Mouse (Mus musculus) olfactory bulb, adult 2 months (tissue): Measurements from ENCODE around the gene Rasal3. TPM values are rescaled to one million over a fixed set of nuclear protein-coding genes. Genes with fewer than 3 reads are reported as not detected.

Experiments used
- H3K27ac ChIP-seq: fragments of 200-500 bp; 2 replicates; pipeline ENCODE4 v1.5.1; 2012; ENCODE audit warnings: low read depth, low read length; ENCODE audit not compliant: insufficient read depth
- H3K4me1 ChIP-seq: fragments of 200-500 bp; 2 replicates; pipeline ENCODE4 v1.6.1; 2012; ENCODE audit warnings: low read length; ENCODE audit not compliant: control insufficient read depth, insufficient read depth
- H3K4me3 ChIP-seq: fragments of 200-500 bp; 2 replicates; pipeline ENCODE4 v1.5.1; 2012; ENCODE audit warnings: mild to moderate bottlenecking, low read depth, low read length, moderate library complexity; ENCODE audit not compliant: insufficient read depth
- CTCF ChIP-seq: fragments of 200-500 bp; IDR thresholded peaks from 2 replicates; pipeline ENCODE4 v1.5.1; 2012; ENCODE audit warnings: low read depth, mild to moderate bottlenecking, low read length, moderate library complexity; ENCODE audit not compliant: insufficient read depth
- POLR2A ChIP-seq: fragments of 200-500 bp; IDR thresholded peaks from 2 replicates; pipeline ENCODE4 v1.6.1; 2012; ENCODE audit warnings: mild to moderate bottlenecking, low read depth, low read length, moderate library complexity; ENCODE audit not compliant: insufficient read depth
- WGBS: fragments of 180-500 bp; shearing (Covaris S2); methylation state at CpG from one replicate; pipeline ENCODE4 v1.1.7; 2018; 5-methylcytosine and 5-hydroxymethylcytosine counted together
- polyA plus RNA-seq: library from polyadenylated mRNA; stranded (reverse); fragments of >200 nt; gene quantifications from 2 replicates; pipeline ENCODE4 v1.2.4, GENCODE M21; 2012; ENCODE audit warnings: low replicate concordance; ENCODE audit not compliant: missing spikeins, insufficient read depth, insufficient read length

Rasal3 gene
- polyA plus RNA-seq, 1 experiment = 242 TPM

DNA sequence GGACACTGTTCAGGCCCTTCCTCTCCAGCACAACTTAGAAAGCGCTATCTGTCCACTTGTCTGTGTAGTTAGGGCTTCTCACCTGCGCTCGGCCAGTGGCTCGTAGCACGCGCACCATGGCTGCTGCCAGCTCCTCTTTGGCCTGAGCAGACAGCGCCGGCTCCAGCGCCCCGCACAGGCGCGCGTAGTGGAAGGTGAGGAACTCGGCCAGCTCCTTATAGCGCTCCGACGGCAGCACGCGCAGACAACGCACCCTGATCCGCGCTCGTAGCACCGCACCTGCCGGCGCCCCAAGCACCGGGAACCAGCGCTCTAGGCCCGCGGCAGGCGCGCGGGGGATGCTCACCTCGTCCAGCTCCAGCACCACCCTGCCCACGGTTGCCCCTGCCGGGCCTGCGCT, 7.1 kb downstream of the Rasal3 start:
- H3K4me1 ChIP-seq = peaks cover 5% of the 10 kb centered on the region; the same call in 1 of the 2 replicates
- no peak overlapping the region for H3K4me3 ChIP-seq
- H3K27ac ChIP-seq = no peak overlapping the region
- TF ChIP-seq POLR2A (no peak), CTCF (no peak)
- WGBS = 8% methylated on average over 37 of the region's 37 CpGs

DNA sequence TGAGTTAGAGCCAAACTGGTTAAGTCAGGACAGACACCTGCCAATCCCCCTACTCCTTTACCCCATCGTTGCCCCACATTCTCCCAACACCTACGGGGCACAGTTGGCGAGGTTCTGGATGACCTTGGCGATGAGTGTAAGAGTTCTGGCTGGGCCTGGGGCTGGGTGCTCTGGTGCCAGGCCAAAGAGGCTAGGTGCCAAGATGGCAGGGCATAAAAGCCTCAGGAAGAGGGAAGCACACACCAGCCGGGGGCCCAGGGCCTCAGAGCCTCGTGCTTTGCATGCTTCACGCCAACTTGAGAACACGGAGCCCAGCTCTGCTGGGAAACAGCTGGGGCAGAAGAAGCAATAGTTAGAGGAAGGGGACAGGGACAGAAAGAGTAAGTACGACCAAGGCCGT, 9.4 kb downstream of the Rasal3 start:
- WGBS = 62% methylated on average over 10 of the region's 10 CpGs
- Histone ChIP-seq H3K4me1 (peaks cover 5% of the 10 kb centered on the region; the same call in 1 of the 2 replicates), H3K4me3 (no peak overlapping the region), H3K27ac (no peak overlapping the region)
- TF ChIP-seq POLR2A = no peak
- TF ChIP-seq CTCF = no peak

DNA sequence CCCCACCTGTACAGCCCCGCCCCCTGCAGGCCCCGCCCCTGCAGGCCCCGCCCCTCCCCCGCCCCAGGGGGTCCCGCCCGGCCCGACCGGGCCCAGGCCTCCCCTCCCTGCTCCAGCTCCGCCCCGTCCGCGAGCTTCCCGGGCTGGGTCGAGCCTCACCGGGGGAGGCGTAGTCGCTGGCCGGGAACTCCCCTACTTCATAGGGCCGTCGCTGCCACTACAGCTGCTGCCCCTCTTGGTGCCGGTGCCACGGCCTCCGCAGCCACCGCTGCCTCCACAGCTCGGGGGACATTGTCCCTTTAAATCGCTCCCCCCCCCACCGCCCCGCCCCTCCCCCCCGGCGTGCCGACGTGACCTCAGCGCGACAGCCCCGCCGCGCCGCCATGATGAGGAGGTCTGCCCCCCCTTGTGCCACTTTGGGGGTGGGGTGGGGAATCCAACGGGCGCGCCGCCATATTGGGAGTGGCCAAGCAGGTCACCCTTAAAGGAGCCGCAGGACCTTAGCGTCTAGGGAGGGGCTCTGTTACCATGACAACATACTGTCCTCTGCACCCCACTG, 14.2 kb downstream of the Rasal3 start, which contains the start of gene Wiz:
Gene Wiz (minus strand): TSS at position 339 of the 559 bp plus-strand sequence.
- Histone ChIP-seq H3K4me1 (peaks cover 10% of the 10 kb centered on the region), H3K4me3 (peak within 1 kb of the TSS; percentile 94), H3K27ac (peak within 1 kb of the TSS; percentile 67; the same call in 1 of the 2 replicates)
- WGBS = 2% methylated on average over 40 of the region's 44 CpGs
- TF ChIP-seq CTCF = no peak
- 0 out of 2 replicates have a peak, but pooled peaks have one; percentile 36 for TF ChIP-seq POLR2A

DNA sequence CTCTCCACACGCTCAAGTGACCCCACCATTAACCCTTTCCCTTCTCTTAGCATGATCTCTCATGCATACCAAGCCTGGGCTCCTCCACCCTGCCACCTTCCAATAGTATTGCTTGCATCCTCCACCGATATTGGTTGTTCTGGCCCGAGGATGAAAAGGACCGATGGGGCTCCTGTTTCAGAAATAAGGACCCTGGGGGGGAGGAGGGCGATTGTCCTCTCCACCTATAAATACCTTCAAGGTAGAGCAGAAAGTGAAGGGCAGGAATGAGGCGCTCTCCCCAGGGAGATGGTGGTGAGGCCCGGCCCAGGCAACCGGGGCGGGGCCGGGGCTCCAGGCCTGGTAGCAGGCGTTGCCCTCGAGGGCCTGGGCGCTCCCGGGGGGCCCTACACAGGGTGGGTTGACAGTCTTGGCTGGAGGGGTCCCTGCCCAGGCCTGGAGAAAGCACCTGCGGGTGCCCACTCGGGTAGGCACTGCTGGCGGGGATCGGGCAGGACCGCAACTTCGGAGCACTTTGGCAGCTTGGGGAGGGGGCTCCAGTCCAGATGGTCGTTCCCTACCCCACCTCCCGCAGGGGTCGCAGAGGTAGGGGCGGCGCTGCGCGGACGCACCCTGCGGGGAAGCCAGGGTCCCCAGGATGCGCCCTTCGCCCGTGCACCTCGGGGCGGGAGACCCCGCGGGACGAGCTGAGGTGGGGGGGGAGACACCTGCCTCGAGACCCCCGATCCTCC, 14.8 kb downstream of the Rasal3 start:
- Histone ChIP-seq H3K27ac (no peak overlapping the region), H3K4me1 (peaks cover 10% of the 10 kb centered on the region), H3K4me3 (peak overlapping the region; percentile 94)
- WGBS = 1% methylated on average over 36 of the region's 39 CpGs
- TF ChIP-seq CTCF = no peak
- TF ChIP-seq POLR2A = no peak

DNA sequence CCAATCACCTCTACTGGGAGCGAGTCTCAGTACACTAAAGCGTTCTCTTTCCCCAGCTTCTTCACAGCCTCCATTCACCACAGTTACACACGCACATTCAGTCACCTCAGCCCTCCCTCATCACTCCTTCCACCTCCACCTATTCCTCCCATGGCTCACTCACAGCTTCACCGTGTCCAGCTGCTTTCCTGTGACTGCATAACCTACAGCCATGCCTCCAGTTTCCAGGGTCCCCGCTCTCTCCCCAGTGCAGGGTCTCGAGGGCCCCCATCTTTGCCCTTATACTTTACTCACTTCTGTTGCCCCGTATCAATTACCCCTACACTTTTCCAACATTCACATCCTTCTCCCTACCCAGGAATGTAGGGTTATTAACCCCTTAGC, 15.4 kb downstream of the Rasal3 start:
- no peak overlapping the region for H3K27ac ChIP-seq
- H3K4me1 ChIP-seq = peaks cover 10% of the 10 kb centered on the region
- WGBS = 39% methylated on average over 7 of the region's 7 CpGs
- TF ChIP-seq CTCF (no peak), POLR2A (no peak)
- peak overlapping the region; percentile 94 for H3K4me3 ChIP-seq

DNA sequence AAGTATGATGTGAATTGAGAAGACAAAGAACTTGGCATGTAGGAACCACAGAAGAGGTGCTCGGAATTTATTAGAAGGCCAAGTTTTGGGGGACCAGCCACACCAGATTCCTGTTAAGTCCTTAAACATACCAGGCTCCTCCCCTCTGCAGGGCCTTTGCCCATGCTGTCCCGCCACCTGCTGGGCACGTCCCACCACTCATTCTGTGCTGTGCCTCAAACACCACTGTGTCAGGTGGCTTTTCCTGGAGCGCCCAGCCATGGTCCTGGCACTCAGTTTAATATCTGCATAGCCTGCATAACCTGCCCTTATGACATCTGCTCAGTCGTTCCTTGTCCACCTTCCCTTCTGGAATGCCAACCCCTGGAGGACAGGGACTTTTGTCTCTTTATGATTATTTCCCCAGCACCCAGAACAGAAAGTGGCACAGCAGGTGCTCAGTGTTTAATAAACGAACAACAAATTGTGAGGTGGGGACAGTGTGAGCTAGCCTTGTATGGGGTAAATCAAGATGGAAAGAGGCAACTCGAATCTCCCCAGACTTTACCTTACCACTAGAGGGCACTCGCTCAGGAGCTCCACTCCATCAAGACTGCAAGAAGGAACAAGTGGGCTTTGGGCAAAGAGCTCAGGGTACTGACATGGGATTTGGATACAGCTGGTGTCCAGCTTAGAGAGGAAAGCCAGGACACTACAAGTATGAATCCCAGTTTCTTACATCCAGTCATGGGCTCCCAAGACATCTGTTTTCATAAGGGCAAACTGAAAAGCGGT, 16.5 kb downstream of the Rasal3 start:
- H3K4me1 ChIP-seq = peaks cover 14% of the 10 kb centered on the region
- no peak overlapping the region for H3K27ac ChIP-seq
- TF ChIP-seq POLR2A = no peak
- no peak for TF ChIP-seq CTCF
- WGBS = 74% methylated on average over 9 of the region's 9 CpGs
- H3K4me3 ChIP-seq = no peak overlapping the region

DNA sequence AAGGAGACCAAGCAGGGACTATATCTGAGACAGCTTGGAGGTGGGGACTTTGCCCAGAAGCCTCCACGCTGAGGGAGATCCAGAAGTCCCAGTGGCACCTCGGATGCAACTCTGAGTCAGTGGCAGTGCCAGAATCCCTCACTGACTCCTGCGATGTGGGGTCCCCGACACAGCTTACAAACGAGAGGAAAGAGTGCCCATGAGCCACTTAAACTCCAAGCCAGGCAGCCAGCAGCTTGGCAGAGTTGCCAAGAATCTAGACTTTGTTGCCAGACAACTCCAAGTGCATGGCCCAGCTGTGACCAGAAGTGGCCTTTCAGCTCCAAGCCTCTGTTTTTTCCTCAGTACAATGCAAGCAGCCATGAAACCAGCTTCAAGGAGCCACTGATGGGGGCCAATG, 19.7 kb downstream of the Rasal3 start:
- H3K4me3 ChIP-seq = no peak overlapping the region
- H3K27ac ChIP-seq = no peak overlapping the region
- peaks cover 14% of the 10 kb centered on the region for H3K4me1 ChIP-seq
- WGBS = 38% methylated on average over 5 of the region's 5 CpGs
- no peak for TF ChIP-seq POLR2A
- TF ChIP-seq CTCF = no peak

DNA sequence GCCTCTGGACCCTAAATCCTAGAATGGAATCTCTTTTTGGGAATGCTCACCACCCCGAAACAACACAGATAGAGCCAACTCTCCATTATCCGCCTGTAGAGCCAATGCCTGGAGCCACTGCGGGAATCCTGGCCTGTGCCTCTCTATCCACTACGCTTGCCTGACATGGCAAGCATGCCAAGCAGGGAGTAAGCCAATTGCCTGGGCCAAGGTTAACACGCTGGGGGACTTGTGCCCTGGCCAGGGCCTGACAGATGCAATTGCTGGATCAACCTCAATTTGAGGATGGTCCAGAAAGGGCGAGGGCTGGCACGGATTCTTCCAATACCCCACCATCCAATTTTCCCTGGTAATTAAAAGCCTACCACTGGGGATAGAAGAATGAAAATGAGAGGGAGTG, 20.8 kb downstream of the Rasal3 start:
- Histone ChIP-seq H3K27ac (no peak overlapping the region), H3K4me1 (peaks cover 7% of the 10 kb centered on the region; the same call in 1 of the 2 replicates), H3K4me3 (no peak overlapping the region)
- TF ChIP-seq POLR2A (no peak), CTCF (no peak)
- 50% methylated on average over 7 of the region's 7 CpGs for WGBS

DNA sequence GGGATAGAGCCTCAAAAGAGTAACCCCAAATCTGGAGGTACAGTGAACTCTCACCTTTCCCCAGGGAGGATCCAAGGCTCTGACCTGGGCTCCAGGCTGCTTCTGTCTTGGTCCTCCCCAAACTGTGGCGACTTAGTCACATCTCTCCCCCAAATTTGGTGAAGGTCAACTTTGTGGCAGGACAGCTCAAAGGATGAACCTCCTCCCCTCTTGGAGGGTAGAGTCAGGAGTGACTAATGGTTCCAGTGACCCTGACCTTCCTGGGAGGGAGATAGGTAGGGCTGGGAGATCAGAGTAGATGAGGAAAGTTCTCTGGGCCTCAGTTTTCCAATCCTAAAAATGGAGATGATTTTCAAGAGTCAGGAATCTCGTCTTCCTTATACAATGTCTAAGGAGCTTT, 24.6 kb downstream of the Rasal3 start:
- 84% methylated on average over 2 of the region's 2 CpGs for WGBS
- Histone ChIP-seq H3K4me1 (peaks cover 5% of the 10 kb centered on the region; the same call in 1 of the 2 replicates), H3K27ac (no peak overlapping the region), H3K4me3 (no peak overlapping the region)
- TF ChIP-seq CTCF = no peak
- no peak for TF ChIP-seq POLR2A
